Mouse (Mus musculus): ENCODE data around the gene Agap2. TPM values are rescaled to one million over a fixed set of nuclear protein-coding genes. Genes with fewer than 3 reads are reported as not detected.

Agap2 gene
- polyA plus RNA-seq (2015; fragmentation: Nextera tagmentation; extraction: Ambion mirVana): 0.04 and 0.09 TPM in 2 replicates

DNA sequence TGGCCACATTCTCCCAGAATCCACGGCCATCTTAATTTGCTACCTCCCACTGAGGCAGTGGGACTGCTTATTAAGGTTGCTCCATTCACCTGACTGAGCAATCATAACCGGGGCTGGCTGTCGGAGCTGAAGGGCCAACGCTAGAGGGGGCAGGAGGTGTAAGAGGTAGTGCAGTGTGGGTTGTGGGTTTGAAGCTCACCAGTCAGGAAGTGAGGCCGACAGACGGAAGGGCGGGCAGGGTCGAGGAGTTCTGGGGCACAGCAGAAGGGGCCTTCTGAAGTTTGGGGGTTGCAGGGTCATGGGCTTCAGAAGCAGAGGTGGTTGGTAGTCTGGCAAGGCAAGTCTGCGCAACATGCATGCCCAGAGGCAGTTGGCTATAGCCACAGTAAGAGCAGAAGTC is at the start of gene Agap2:
Gene Agap2, plus strand, starts transcription at position 205 of the 400 bp plus-strand sequence.
- ATAC-seq (replicated peaks; ENCODE audit: low FRiP score, low read depth): no peak
- peaks cover 26% of the 10 kb centered on the region for H3K27me3 ChIP-seq (ENCODE audit: insufficient read depth, low read length)
- WGBS: 58% methylated on average over 9 of the region's 9 CpGs

DNA sequence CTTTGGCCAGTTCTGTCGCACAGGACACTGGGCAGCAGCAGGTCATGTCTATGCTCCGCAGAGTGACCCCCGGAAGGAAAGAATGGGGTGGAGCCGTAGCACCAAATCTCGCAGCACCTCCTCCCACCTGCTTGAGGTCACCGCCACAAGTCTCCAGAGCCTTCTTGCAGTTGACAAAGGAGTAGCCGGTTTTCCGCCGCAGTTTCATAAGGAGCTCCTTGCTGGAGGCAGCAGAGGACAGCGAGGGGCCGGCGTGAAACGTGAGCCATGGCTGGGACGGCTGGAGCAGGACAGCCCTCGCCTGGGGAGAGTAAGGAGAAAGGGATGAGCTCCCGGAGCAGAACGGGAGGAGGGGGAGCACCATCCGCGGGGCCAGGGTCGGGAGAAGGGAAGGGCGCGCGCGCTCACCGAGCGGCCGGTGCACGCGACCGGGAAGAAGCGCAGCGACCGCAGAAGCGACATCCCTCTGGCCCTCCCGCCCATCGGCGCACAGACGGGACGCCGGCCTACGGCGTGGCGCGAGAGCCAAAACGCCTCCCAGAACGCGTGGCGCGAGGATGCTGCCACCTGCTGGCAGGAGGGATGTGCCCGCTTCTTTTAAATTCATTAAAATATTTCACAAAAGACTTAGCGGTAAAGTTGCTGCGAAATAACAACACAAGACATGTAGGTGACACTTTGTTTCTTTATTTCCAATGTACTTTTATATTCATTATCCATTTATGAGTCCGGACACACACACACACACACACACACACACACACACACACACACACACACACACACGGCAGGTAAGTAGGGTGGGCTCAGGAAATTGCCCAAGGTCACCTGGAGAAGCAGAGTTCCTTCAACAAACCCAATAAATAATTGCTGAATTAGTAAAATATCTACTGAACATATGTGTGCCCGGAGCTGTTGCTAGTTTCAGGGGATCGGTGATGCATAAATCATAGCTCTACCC is 44.5 kb upstream of the Agap2 start, which contains the start of gene Tsfm:
Gene Tsfm, minus strand, starts transcription at position 505 of the 961 bp plus-strand sequence.
- H3K9ac ChIP-seq (ENCODE audit: low read depth, low read length): peak within 1 kb of the TSS; percentile 68
- peaks cover 9% of the 10 kb centered on the region; the same call in 1 of the 2 replicates for H3K36me3 ChIP-seq (ENCODE audit: insufficient read depth, low read length)
- peak; percentile 96 for TF ChIP-seq CTCF (IDR thresholded peaks at IDR 0.05; ENCODE audit: low read depth)
- peak; percentile 79 for ATAC-seq (replicated peaks; ENCODE audit: low FRiP score, low read depth)
- no peaks in the 10 kb centered on the region for H3K4me1 ChIP-seq (replicated peaks; ENCODE audit: insufficient read depth, low read length)
- H3K27me3 ChIP-seq (ENCODE audit: insufficient read depth, low read length): no peaks in the 10 kb centered on the region
- 5% methylated on average over 56 of the region's 56 CpGs for WGBS
- peak within 1 kb of the TSS; percentile 81 for H3K27ac ChIP-seq
- DNase-seq (ENCODE audit: low spot score): peak; percentile 93
- peak within 1 kb of the TSS; percentile 69 for H3K4me3 ChIP-seq (replicated peaks; ENCODE audit: low read depth, low read length)
- H3K9me3 ChIP-seq (replicated peaks; ENCODE audit: low read length): no peaks in the 10 kb centered on the region
- H3K4me2 ChIP-seq (ENCODE audit: low read length): peak within 1 kb of the TSS; percentile 62

More for the DNA sequence above, at the start of gene Agap2:
- Histone ChIP-seq H3K4me1 (replicated peaks; ENCODE audit: insufficient read depth, low read length) (peaks cover 24% of the 10 kb centered on the region), H3K9me3 (replicated peaks; ENCODE audit: low read length) (no peaks in the 10 kb centered on the region), H3K27ac (no peak within 1 kb of the TSS), H3K36me3 (ENCODE audit: insufficient read depth, low read length) (no peaks in the 10 kb centered on the region), H3K9ac (ENCODE audit: low read depth, low read length) (no peak within 1 kb of the TSS), H3K4me2 (ENCODE audit: low read length) (no peak within 1 kb of the TSS), H3K4me3 (replicated peaks; ENCODE audit: low read depth, low read length) (no peak within 1 kb of the TSS)
- TF ChIP-seq CTCF (IDR thresholded peaks at IDR 0.05; ENCODE audit: low read depth): no peak
- DNase-seq (ENCODE audit: low spot score): no peak

DNA sequence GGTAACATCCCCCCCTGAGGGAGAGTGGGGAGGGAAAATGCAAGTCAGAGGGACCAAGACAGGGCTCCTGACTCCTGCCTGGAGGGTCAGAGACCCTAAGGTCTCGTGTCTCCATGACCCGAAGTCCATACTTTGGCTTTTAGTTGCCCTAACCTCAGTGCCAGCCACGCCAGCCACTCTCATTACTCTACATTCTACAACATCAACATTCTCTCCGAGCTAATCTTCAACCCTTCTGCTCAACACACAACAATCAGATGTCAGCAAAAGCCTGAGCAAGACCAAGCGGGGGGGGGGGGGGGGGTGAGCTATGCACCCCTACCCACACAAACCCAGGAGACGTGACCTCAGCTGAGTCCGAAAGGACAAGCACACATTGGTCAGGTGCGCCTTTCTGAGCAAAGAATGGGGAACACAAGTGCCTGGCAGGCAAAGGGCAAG is 41.8 kb upstream of the Agap2 start:
- Histone ChIP-seq H3K36me3 (ENCODE audit: insufficient read depth, low read length) (no peaks in the 10 kb centered on the region), H3K27me3 (ENCODE audit: insufficient read depth, low read length) (no peaks in the 10 kb centered on the region), H3K4me1 (replicated peaks; ENCODE audit: insufficient read depth, low read length) (no peaks in the 10 kb centered on the region), H3K9me3 (replicated peaks; ENCODE audit: low read length) (no peaks in the 10 kb centered on the region), H3K4me3 (replicated peaks; ENCODE audit: low read depth, low read length) (no peak overlapping the region), H3K9ac (ENCODE audit: low read depth, low read length) (no peak overlapping the region), H3K27ac (peak overlapping the region; percentile 64; the same call in 1 of the 2 replicates), H3K4me2 (ENCODE audit: low read length) (no peak overlapping the region)
- ATAC-seq (replicated peaks; ENCODE audit: low FRiP score, low read depth) (peak; percentile 71), DNase-seq (ENCODE audit: low spot score) (no peak)
- WGBS: 71% methylated on average over 7 of the region's 8 CpGs
- no peak for TF ChIP-seq CTCF (IDR thresholded peaks at IDR 0.05; ENCODE audit: low read depth)

DNA sequence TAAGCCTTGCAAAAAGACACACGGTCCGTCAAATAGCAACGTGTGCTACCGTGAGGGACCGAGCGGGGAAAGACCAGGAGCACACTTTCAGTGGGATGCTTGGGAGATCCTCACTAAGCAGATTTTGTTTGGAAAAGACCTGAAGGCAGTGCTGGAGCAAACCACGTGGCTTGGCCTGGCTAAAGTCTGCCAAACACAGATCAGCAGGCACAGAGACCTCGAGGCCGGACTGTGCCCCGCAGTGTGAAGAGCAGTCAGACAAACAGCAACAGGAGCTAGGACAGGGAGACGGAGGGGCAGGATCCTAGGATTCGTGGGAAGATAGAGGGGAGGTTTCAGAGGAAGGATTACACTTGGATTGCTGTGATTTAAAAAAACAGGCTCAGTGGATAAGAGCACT is 38.8 kb upstream of the Agap2 start:
- 72% methylated on average over 12 of the region's 12 CpGs for WGBS

DNA sequence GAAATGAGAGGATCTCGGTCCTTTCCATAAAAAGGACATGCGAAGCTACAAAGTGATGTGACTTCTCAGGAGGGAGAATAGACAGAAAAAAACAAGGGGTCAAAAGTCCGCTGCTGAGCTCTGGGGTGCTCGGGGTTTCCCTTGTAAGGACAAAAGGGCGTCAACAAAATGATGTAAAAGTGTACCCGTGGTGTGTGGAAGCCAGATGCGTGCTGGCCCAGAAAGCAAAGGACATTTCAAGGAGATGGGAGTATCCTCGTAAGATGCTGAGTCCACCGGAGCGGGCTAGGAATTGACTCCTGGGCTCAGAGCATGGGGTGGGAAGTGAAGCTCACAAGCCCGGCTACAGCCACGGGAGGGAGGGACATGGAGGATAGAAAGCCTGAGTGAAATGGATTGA is 37.4 kb upstream of the Agap2 start:
- DNase-seq (ENCODE audit: low spot score): no peak
- H3K4me2 ChIP-seq (ENCODE audit: low read length): no peak overlapping the region
- H3K4me1 ChIP-seq (replicated peaks; ENCODE audit: insufficient read depth, low read length): peaks cover 3% of the 10 kb centered on the region
- no peak for ATAC-seq (replicated peaks; ENCODE audit: low FRiP score, low read depth)
- no peaks in the 10 kb centered on the region for H3K36me3 ChIP-seq (ENCODE audit: insufficient read depth, low read length)
- no peaks in the 10 kb centered on the region for H3K9me3 ChIP-seq (replicated peaks; ENCODE audit: low read length)
- H3K4me3 ChIP-seq (replicated peaks; ENCODE audit: low read depth, low read length): no peak overlapping the region
- H3K9ac ChIP-seq (ENCODE audit: low read depth, low read length): no peak overlapping the region
- TF ChIP-seq CTCF (IDR thresholded peaks at IDR 0.05; ENCODE audit: low read depth): no peak
- H3K27ac ChIP-seq: no peak overlapping the region
- 74% methylated on average over 12 of the region's 12 CpGs for WGBS
- no peaks in the 10 kb centered on the region for H3K27me3 ChIP-seq (ENCODE audit: insufficient read depth, low read length)

More for the DNA sequence above, 38.8 kb upstream of the Agap2 start:
- Histone ChIP-seq H3K4me1 (replicated peaks; ENCODE audit: insufficient read depth, low read length) (no peaks in the 10 kb centered on the region; the same call in 1 of the 2 replicates), H3K36me3 (ENCODE audit: insufficient read depth, low read length) (no peaks in the 10 kb centered on the region), H3K4me2 (ENCODE audit: low read length) (no peak overlapping the region), H3K4me3 (replicated peaks; ENCODE audit: low read depth, low read length) (no peak overlapping the region), H3K9me3 (replicated peaks; ENCODE audit: low read length) (no peaks in the 10 kb centered on the region), H3K27me3 (ENCODE audit: insufficient read depth, low read length) (no peaks in the 10 kb centered on the region), H3K27ac (no peak overlapping the region), H3K9ac (ENCODE audit: low read depth, low read length) (no peak overlapping the region)
- no peak for DNase-seq (ENCODE audit: low spot score)
- ATAC-seq (replicated peaks; ENCODE audit: low FRiP score, low read depth): peak; percentile 60
- no peak for TF ChIP-seq CTCF (IDR thresholded peaks at IDR 0.05; ENCODE audit: low read depth)

GRCm38 (mm10) chr10:127040569-127041214 is 34.4 kb upstream of the Agap2 start:
- TF ChIP-seq CTCF (IDR thresholded peaks at IDR 0.05; ENCODE audit: low read depth): no peak
- H3K27ac ChIP-seq: peak overlapping the region; percentile 77
- 0 out of 2 replicates have a peak, but pooled peaks cover 4% of the 10 kb centered on the region for H3K36me3 ChIP-seq (ENCODE audit: insufficient read depth, low read length)
- H3K4me2 ChIP-seq (ENCODE audit: low read length): peak overlapping the region; percentile 99
- H3K9ac ChIP-seq (ENCODE audit: low read depth, low read length): peak overlapping the region; percentile 73
- DNase-seq (ENCODE audit: low spot score) (no peak), ATAC-seq (replicated peaks; ENCODE audit: low FRiP score, low read depth) (no peak)
- H3K9me3 ChIP-seq (replicated peaks; ENCODE audit: low read length): no peaks in the 10 kb centered on the region
- WGBS: 1% methylated on average over 20 of the region's 20 CpGs
- peak overlapping the region; percentile 89 for H3K4me3 ChIP-seq (replicated peaks; ENCODE audit: low read depth, low read length)
- H3K27me3 ChIP-seq (ENCODE audit: insufficient read depth, low read length): no peaks in the 10 kb centered on the region
- H3K4me1 ChIP-seq (replicated peaks; ENCODE audit: insufficient read depth, low read length): peaks cover 9% of the 10 kb centered on the region
